Mouse (Mus musculus) olfactory bulb, adult 2 months (tissue): ENCODE results near the gene Gm20219. TPM values are rescaled to one million over a fixed set of nuclear protein-coding genes. Genes with fewer than 3 reads are reported as not detected.
A peak's percentile ranks its signal among the peaks of the same experiment; 100 is the strongest.

Source experiments
- H3K27ac ChIP-seq: fragments of 200-500 bp; 2 replicates; pipeline ENCODE4 v1.5.1; 2012; ENCODE audit warnings: low read depth, low read length; ENCODE audit not compliant: insufficient read depth
- H3K4me1 ChIP-seq: fragments of 200-500 bp; 2 replicates; pipeline ENCODE4 v1.6.1; 2012; ENCODE audit warnings: low read length; ENCODE audit not compliant: control insufficient read depth, insufficient read depth
- H3K4me3 ChIP-seq: fragments of 200-500 bp; 2 replicates; pipeline ENCODE4 v1.5.1; 2012; ENCODE audit warnings: mild to moderate bottlenecking, low read depth, low read length, moderate library complexity; ENCODE audit not compliant: insufficient read depth
- CTCF ChIP-seq: fragments of 200-500 bp; IDR thresholded peaks from 2 replicates; pipeline ENCODE4 v1.5.1; 2012; ENCODE audit warnings: low read depth, mild to moderate bottlenecking, low read length, moderate library complexity; ENCODE audit not compliant: insufficient read depth
- POLR2A ChIP-seq: fragments of 200-500 bp; IDR thresholded peaks from 2 replicates; pipeline ENCODE4 v1.6.1; 2012; ENCODE audit warnings: mild to moderate bottlenecking, low read depth, low read length, moderate library complexity; ENCODE audit not compliant: insufficient read depth
- WGBS: fragments of 180-500 bp; shearing (Covaris S2); methylation state at CpG from one replicate; pipeline ENCODE4 v1.1.7; 2018; 5-methylcytosine and 5-hydroxymethylcytosine counted together
- polyA plus RNA-seq: library from polyadenylated mRNA; stranded (reverse); fragments of >200 nt; gene quantifications from 2 replicates; pipeline ENCODE4 v1.2.4, GENCODE M21; 2012; ENCODE audit warnings: low replicate concordance; ENCODE audit not compliant: missing spikeins, insufficient read depth, insufficient read length

Gm20219 gene
- polyA plus RNA-seq, 1 experiment, result not detected

DNA sequence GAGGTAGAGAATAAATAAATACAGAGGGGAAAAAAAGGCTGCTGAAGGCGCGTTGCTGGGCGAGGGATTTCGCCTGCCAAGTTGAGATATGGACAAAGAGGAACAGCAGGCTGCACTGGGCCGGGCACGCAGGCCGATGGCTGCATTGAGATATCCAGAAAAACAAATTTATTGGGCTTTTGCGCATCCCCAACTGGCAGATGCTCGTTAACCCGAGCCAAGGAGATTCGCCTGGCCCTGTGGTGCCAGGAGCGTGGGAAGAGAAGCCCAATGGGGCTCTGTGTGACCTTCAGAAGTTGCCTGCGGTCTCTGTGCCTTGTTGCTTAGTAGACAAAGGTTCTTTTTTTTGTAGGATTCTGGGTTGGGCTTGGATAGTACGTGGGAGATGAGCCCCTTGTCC, 18.0 kb downstream of the Gm20219 start:
- whole genome bisulfite sequencing, result 47% methylated on average over 14 of the region's 14 CpGs
- TF ChIP-seq CTCF, result no peak
- TF ChIP-seq POLR2A, result 0 out of 2 replicates have a peak, but pooled peaks have one; percentile 15
- Histone ChIP-seq H3K4me3 (no peak overlapping the region), H3K4me1 (peaks cover 23% of the 10 kb centered on the region), H3K27ac (peak overlapping the region; percentile 50)

DNA sequence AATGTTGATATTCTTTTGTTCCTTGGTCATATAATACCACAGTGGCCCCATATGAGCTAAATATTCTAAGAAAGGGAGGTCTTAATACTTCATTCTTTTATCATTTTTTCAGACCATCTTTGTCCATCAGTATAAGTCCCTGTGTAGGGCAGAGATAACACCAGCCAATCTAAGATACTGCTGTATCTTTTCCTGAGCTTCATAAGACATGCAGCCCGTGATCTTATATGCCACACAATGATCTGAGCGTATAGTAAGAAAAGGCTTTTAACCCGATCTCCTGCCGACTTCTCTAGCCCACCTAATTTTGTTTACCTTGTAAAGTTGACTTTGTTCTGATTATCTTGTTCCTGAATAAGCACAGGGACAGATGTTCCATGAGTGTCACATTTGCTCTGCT, 29.2 kb downstream of the Gm20219 start:
- no peak overlapping the region for H3K27ac ChIP-seq
- no peaks in the 10 kb centered on the region for H3K4me1 ChIP-seq
- WGBS, result 83% methylated on average over 4 of the region's 4 CpGs
- H3K4me3 ChIP-seq, result no peak overlapping the region
- TF ChIP-seq POLR2A (no peak), CTCF (no peak)

DNA sequence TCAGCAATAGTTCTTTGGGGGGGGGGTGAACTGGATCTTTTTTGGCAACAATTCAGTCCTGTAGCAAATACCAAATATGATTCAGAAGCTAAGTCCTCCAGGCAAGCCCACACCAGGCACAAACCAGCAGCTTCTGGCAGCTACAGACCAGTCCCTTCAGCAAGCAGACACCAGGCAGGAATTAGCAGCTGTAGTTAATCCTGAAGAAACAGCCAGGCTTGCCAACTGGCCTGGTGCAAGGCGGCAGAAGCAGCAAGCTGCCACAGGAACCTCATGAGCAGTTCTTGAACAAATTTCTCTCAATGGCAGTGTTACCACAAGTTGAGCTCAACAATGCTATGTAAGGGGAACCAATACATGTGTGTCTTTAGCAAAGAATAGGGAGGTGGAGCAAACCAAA, 31.4 kb downstream of the Gm20219 start:
- WGBS, result 53% methylated on average over 1 of the region's 1 CpGs
- Histone ChIP-seq H3K4me3 (no peak overlapping the region), H3K27ac (no peak overlapping the region), H3K4me1 (no peaks in the 10 kb centered on the region)
- no peak for TF ChIP-seq CTCF
- TF ChIP-seq POLR2A, result no peak

DNA sequence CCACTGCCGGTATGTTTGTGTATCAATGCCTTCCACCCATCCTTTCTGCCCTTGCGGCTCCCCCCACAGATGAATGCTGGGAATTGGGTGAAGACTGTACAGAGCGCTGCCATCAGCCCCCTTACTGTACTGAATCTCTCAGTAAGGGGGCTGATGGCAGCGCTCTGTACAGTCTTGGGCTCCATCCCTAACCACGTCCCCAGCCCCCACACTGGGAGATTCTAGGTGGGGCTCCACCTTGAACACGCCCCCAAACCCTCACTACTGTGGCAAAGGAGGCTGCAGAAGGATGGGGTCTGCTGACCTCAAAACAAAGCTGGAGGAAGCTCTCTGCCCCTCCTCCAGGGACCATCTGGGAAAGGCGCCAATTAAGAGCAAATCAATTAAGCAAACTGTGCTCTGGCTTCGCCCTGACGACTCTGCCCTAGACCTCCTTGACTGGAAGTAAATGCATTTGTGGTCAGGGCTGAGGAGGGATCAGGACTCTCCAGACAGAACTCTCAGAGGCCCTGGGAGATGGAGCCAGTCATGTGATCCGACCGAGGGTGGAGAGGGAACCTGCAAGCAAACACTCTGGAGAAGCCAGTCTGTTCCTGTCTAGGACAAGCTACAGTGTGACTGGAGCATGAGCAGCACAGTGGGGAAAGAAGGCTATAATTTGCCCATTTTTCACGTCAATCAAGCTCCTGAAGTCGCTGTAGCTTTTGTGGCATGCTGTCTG, 38.3 kb downstream of the Gm20219 start:
- Histone ChIP-seq H3K27ac (no peak overlapping the region), H3K4me1 (peaks cover 21% of the 10 kb centered on the region), H3K4me3 (no peak overlapping the region)
- 12% methylated on average over 13 of the region's 13 CpGs for WGBS
- TF ChIP-seq CTCF, result no peak
- TF ChIP-seq POLR2A, result no peak

DNA sequence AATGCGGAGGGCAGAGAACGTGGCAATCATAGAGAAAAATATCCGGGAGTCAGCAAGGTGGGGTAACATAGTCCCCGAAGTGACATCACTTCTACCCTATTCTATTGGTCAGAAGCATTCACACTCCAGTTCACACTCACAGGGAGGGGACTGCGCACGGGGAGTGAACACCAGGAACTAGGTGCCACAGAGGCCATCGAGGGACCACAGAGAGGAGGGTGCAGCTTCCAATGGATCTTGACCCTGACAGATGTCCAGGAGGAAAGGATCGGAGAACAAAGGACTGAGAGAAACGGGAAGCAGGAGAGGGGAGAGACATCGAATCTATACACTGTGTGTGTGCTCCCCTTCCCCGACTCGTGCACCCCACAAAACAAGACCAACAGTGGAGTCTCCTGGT, 39.3 kb downstream of the Gm20219 start:
- WGBS, result 61% methylated on average over 12 of the region's 12 CpGs
- Histone ChIP-seq H3K4me3 (no peak overlapping the region), H3K4me1 (peaks cover 30% of the 10 kb centered on the region), H3K27ac (no peak overlapping the region)
- TF ChIP-seq CTCF (no peak), POLR2A (no peak)

DNA sequence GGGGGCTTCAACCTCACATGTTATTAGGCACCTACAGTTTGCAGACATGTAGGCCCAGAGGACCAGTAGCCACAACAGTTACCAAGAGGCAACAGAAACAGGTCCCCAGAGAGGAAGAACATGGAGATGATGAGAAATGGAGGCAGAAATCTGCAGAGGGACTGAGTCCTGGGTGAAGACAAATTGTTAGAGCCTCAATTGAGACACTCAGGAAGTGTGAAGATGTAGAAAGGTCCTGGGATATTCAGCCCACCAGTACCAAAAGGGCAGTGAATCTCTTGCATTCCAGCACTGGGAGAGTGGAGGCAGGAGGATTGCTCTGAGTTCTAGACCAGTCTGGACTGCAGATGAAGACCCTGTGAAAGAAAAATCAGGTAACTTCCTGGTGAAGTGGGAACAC, 39.9 kb downstream of the Gm20219 start:
- no peak for TF ChIP-seq CTCF
- no peak for TF ChIP-seq POLR2A
- H3K4me1 ChIP-seq, result peaks cover 30% of the 10 kb centered on the region
- H3K27ac ChIP-seq, result no peak overlapping the region
- H3K4me3 ChIP-seq, result no peak overlapping the region

DNA sequence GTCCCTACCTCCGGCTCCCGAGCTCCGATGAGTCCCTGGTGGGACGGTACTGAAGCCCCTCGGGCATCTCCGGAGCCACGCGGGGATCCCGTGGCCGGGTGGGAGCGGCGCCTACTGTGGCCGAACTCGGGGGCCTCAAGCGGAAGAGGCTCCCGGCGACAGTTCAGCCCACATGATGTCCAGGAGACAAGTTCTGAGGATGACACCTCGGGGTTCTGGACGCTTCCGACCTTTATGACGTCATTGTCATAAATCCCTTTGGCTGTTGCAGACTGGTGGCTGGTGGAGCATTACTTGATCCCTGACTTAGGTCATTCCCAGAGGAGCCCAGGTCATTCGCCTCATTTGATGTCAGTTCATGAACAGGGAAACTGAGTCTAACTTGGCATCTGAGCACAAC, 41.9 kb downstream of the Gm20219 start, which contains the start of gene Znrf4:
Gene Znrf4 (minus strand): TSS at position 122 of the 400 bp plus-strand sequence.
- 72% methylated on average over 22 of the region's 22 CpGs for WGBS
- Histone ChIP-seq H3K4me3 (0 out of 2 replicates have a peak within 1 kb of the TSS, but pooled peaks have one; percentile 2), H3K4me1 (peaks cover 39% of the 10 kb centered on the region), H3K27ac (no peak within 1 kb of the TSS)
- TF ChIP-seq CTCF, result no peak
- no peak for TF ChIP-seq POLR2A

DNA sequence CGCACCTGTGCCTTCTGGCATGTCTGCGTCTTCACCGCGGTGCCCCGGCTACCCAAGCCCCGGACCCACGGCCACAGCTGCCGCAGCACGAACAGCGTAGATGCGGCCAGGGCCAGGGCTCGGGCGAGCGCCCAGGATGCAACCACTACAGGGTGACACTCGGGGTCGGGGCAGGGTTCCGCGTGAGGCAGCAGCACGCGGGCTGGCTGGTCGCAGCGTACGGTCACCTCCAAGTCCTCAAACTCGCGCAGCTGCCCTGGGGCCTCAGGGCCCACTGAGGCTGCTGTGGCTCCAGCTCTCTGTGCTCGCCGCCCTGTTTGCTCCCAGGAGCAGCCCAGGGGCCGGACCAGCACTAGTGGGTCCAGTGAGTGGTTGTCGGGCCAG, 42.5 kb downstream of the Gm20219 start:
- WGBS, result 40% methylated on average over 29 of the region's 29 CpGs
- H3K27ac ChIP-seq, result no peak overlapping the region
- TF ChIP-seq CTCF (no peak), POLR2A (no peak)
- H3K4me1 ChIP-seq, result peaks cover 45% of the 10 kb centered on the region
- 0 out of 2 replicates have a peak overlapping the region, but pooled peaks have one; percentile 2 for H3K4me3 ChIP-seq

DNA sequence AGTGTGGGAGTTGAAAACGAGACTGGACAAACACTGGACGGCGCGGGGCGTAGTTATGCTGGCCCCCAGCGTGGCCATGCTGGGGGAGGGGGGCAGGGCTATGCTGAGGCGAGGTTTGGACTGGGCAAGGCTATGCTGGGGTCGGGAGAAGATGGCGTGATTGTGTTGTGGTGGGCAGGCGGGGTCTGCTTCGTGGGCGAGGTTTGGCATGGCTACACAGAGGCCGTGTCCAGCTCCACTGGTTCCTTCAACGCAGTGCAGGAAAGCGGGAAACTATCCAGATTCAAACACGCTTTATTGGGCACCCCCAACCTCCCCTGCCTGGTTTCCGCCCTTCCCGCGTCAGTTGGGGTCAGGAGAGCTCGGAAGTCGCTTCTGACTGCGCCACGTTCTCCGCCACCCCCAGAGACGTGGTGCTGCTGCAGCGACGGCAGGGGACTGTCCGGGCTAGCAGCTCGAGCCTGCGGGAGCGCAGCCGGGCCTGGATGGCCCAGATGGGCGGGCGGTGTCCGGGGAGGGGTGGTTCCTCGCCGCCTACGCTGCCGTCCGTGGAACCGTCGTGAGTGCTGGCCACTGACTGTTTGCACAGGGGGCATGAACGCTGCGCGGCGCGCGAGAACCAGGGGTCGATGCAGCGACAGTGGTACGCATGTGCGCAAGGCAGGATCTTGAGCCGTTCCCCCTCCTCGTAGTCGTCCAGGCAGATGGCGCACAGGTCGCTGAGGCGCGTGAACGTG, 43.0 kb downstream of the Gm20219 start:
- TF ChIP-seq CTCF (no peak), POLR2A (no peak)
- H3K4me1 ChIP-seq, result peaks cover 50% of the 10 kb centered on the region
- H3K4me3 ChIP-seq, result 0 out of 2 replicates have a peak overlapping the region, but pooled peaks have one; percentile 2
- no peak overlapping the region for H3K27ac ChIP-seq
- WGBS, result 8% methylated on average over 60 of the region's 60 CpGs
